In genomic region chr10:80435764-80436163, GRCm38 (mm10) we compare ENCODE assay signal across 10 mouse cellular contexts. TPM values are rescaled to one million over a fixed set of nuclear protein-coding genes. Genes with fewer than 3 reads are reported as not detected.
A peak's percentile ranks its signal among the peaks of the same experiment; 100 is the strongest.
DNase-seq lines count a peak whose midpoint lies in the region; ATAC-seq and TF ChIP-seq lines count a peak whose summit lies in the region.
"Had no signal": no experiment of that assay in that cellular context is flagged by ENCODE, and none has a peak within 500 bp of the region (broad histone marks: within the 10 kb centered on the region; RNA-seq: fewer than 3 reads in every experiment).

No protein-coding gene starts in this region.

- H3K9ac ChIP-seq in hindbrain, embryonic 13.5 days = 0 out of 2 replicates have a peak overlapping the region, but pooled peaks have one; percentile 5
- H3K9ac ChIP-seq in hindbrain, postnatal 0 days (replicated peaks; ENCODE audit: low read length) = no peak overlapping the region
- 0 out of 2 replicates have a peak overlapping the region, but pooled peaks have one; percentile 7 for H3K9ac ChIP-seq in limb, embryonic 15.5 days
- H3K9ac ChIP-seq: neural tube, embryonic 13.5 days had no signal

- H3K9me3 ChIP-seq in hindbrain, embryonic 13.5 days = no peaks in the 10 kb centered on the region
- H3K9me3 ChIP-seq in hindbrain, postnatal 0 days (ENCODE audit: low read length) = no peaks in the 10 kb centered on the region
- no peaks in the 10 kb centered on the region for H3K9me3 ChIP-seq in limb, embryonic 15.5 days
- H3K9me3 ChIP-seq: neural tube, embryonic 13.5 days had no signal

- no peak overlapping the region for H3K27ac ChIP-seq in hindbrain, embryonic 13.5 days
- H3K27ac ChIP-seq in hindbrain, postnatal 0 days = no peak overlapping the region
- peak overlapping the region; percentile 60 for H3K27ac ChIP-seq in limb, embryonic 15.5 days
- H3K27ac ChIP-seq: neural tube, embryonic 13.5 days had no signal

- ATAC-seq in hindbrain, embryonic 13.5 days (ENCODE audit: low FRiP score) = no peak
- no peak for ATAC-seq in hindbrain, postnatal 0 days
- ATAC-seq in limb, embryonic 15.5 days (ENCODE audit: insufficient number of reproducible peaks, low FRiP score, low TSS enrichment, low read depth) = no peak

- no peak for TF ChIP-seq CTCF in hindbrain, postnatal 0 days (IDR thresholded peaks at IDR 0.05; ENCODE audit: low read depth)

- H3K4me2 ChIP-seq in hindbrain, embryonic 13.5 days = no peak overlapping the region
- H3K4me2 ChIP-seq in hindbrain, postnatal 0 days (ENCODE audit: low read depth, low read length) = no peak overlapping the region
- H3K4me2 ChIP-seq in limb, embryonic 15.5 days = no peak overlapping the region
- H3K4me2 ChIP-seq: neural tube, embryonic 13.5 days had no signal

- 46% methylated on average over 7 of the region's 7 CpGs for WGBS in hindbrain, embryonic 13.5 days
- WGBS in hindbrain, postnatal 0 days = 43% methylated on average over 7 of the region's 7 CpGs
- WGBS in limb, embryonic 15.5 days = 47% methylated on average over 7 of the region's 7 CpGs

- H3K4me1 ChIP-seq in hindbrain, embryonic 13.5 days (replicated peaks) = peaks cover 25% of the 10 kb centered on the region
- H3K4me1 ChIP-seq in hindbrain, postnatal 0 days (ENCODE audit: insufficient read depth, low read length) = peaks cover 11% of the 10 kb centered on the region; the same call in 1 of the 2 replicates
- peaks cover 32% of the 10 kb centered on the region for H3K4me1 ChIP-seq in limb, embryonic 15.5 days

- H3K27me3 ChIP-seq in hindbrain, embryonic 13.5 days = peaks cover 10% of the 10 kb centered on the region
- no peaks in the 10 kb centered on the region for H3K27me3 ChIP-seq in hindbrain, postnatal 0 days (ENCODE audit: insufficient read depth, low read length)
- H3K27me3 ChIP-seq in limb, embryonic 15.5 days = peaks cover 7% of the 10 kb centered on the region
- H3K27me3 ChIP-seq: neural tube, embryonic 13.5 days had no signal

- no peak for DNase-seq in hindbrain, postnatal 0 days (ENCODE audit: low spot score)
- DNase-seq in A20 (ENCODE audit: low read depth, low spot score) (peak; percentile 62), adipocyte (ENCODE audit: low spot score) (peak; percentile 31)
- no peak for DNase-seq in right cerebral cortex, postnatal 25 days
- no peak for DNase-seq in gastrocnemius, postnatal 14 days
- no peak for DNase-seq in heart, adult 18-20 months

- 0 out of 2 replicates have a peak, but pooled peaks cover 2% of the 10 kb centered on the region for H3K36me3 ChIP-seq in hindbrain, embryonic 13.5 days
- H3K36me3 ChIP-seq in hindbrain, postnatal 0 days (ENCODE audit: insufficient read depth, low read length) = no peaks in the 10 kb centered on the region
- H3K36me3 ChIP-seq in limb, embryonic 15.5 days = 0 out of 2 replicates have a peak, but pooled peaks cover 6% of the 10 kb centered on the region
- H3K36me3 ChIP-seq: neural tube, embryonic 13.5 days had no signal

- intact Hi-C loops in gastrocnemius, postnatal 14 days (cut with DNase I; ENCODE audit: low total_unique reads) = no loop called here

- no peak overlapping the region for H3K4me3 ChIP-seq in hindbrain, embryonic 13.5 days
- H3K4me3 ChIP-seq in hindbrain, postnatal 0 days (ENCODE audit: low read length) = no peak overlapping the region
- H3K4me3 ChIP-seq in limb, embryonic 15.5 days = no peak overlapping the region
- H3K4me3 ChIP-seq: neural tube, embryonic 13.5 days had no signal

RNA-seq across cellular contexts. Expression of gene Tcf3, which starts 2.3 kb away (rescaled TPM):
- polyA plus RNA-seq in hindbrain, embryonic 13.5 days (2015; fragmentation: Nextera tagmentation; extraction: Ambion mirVana) = 60.9 and 62.5 TPM in 2 replicates
- 132 TPM in 2 replicates for total RNA-seq in hindbrain, postnatal 0 days (2014; rRNA removed)
- 36.2 and 36.4 TPM in 2 replicates for polyA plus RNA-seq in hindbrain, postnatal 0 days (2015; fragmentation: Nextera tagmentation; extraction: Ambion mirVana)
- polyA plus RNA-seq in limb, embryonic 15.5 days (2015; fragmentation: Nextera tagmentation; extraction: Ambion mirVana) = 94.8 and 110 TPM in 2 replicates
- 10 to 100 TPM; 18.1 to 24.6 TPM for total RNA-seq in gastrocnemius, postnatal 14 days (2021)
- total RNA-seq in heart, adult 18-20 months (2021) = 10 to 100 TPM; 15.6 to 17.3 TPM

RNA-seq across cellular contexts. Expression of gene Uqcr11, which starts 29.1 kb away (rescaled TPM):
- polyA plus RNA-seq in hindbrain, embryonic 13.5 days (2015; fragmentation: Nextera tagmentation; extraction: Ambion mirVana) = 575 and 577 TPM in 2 replicates
- 369 and 391 TPM in 2 replicates for total RNA-seq in hindbrain, postnatal 0 days (2014; rRNA removed)
- 897 and 981 TPM in 2 replicates for polyA plus RNA-seq in hindbrain, postnatal 0 days (2015; fragmentation: Nextera tagmentation; extraction: Ambion mirVana)
- 562 and 570 TPM in 2 replicates for polyA plus RNA-seq in limb, embryonic 15.5 days (2015; fragmentation: Nextera tagmentation; extraction: Ambion mirVana)
- 100 to 1,000 TPM; 793 to 884 TPM for total RNA-seq in gastrocnemius, postnatal 14 days (2021)
- 1,000 to 10,000 TPM; 1,809 to 1,881 TPM for total RNA-seq in heart, adult 18-20 months (2021)

RNA-seq across cellular contexts. Expression of gene Mbd3, which starts 36.4 kb away (rescaled TPM):
- polyA plus RNA-seq in hindbrain, embryonic 13.5 days (2015; fragmentation: Nextera tagmentation; extraction: Ambion mirVana) = 230 TPM in 2 replicates
- total RNA-seq in hindbrain, postnatal 0 days (2014; rRNA removed) = 48.2 and 50.4 TPM in 2 replicates
- 166 and 175 TPM in 2 replicates for polyA plus RNA-seq in hindbrain, postnatal 0 days (2015; fragmentation: Nextera tagmentation; extraction: Ambion mirVana)
- 218 and 219 TPM in 2 replicates for polyA plus RNA-seq in limb, embryonic 15.5 days (2015; fragmentation: Nextera tagmentation; extraction: Ambion mirVana)
- total RNA-seq in gastrocnemius, postnatal 14 days (2021) = 100 to 1,000 TPM in 1 of 2 experiments, 10 to 100 TPM in 1; 81.0 to 102 TPM
- 10 to 100 TPM; 93.3 to 97.7 TPM for total RNA-seq in heart, adult 18-20 months (2021)

RNA-seq across cellular contexts. Expression of gene Mex3d, which starts 48.3 kb away (rescaled TPM):
- polyA plus RNA-seq in hindbrain, embryonic 13.5 days (2015; fragmentation: Nextera tagmentation; extraction: Ambion mirVana) = 14.8 and 16.5 TPM in 2 replicates
- total RNA-seq in hindbrain, postnatal 0 days (2014; rRNA removed) = 129 and 145 TPM in 2 replicates
- polyA plus RNA-seq in hindbrain, postnatal 0 days (2015; fragmentation: Nextera tagmentation; extraction: Ambion mirVana) = 11.6 and 14.2 TPM in 2 replicates
- 6.1 and 6.8 TPM in 2 replicates for polyA plus RNA-seq in limb, embryonic 15.5 days (2015; fragmentation: Nextera tagmentation; extraction: Ambion mirVana)
- 1 to 10 TPM; 5.2 to 6.0 TPM for total RNA-seq in gastrocnemius, postnatal 14 days (2021)
- 1 to 10 TPM; 6.4 to 7.8 TPM for total RNA-seq in heart, adult 18-20 months (2021)

RNA-seq across cellular contexts. Expression of gene Onecut3, which starts 58.9 kb away (rescaled TPM):
- 2.1 and 2.5 TPM in 2 replicates for polyA plus RNA-seq in hindbrain, embryonic 13.5 days (2015; fragmentation: Nextera tagmentation; extraction: Ambion mirVana)
- total RNA-seq in hindbrain, postnatal 0 days (2014; rRNA removed) = 2.5 and 5.0 TPM in 2 replicates
- 0.57 and 0.74 TPM in 2 replicates for polyA plus RNA-seq in hindbrain, postnatal 0 days (2015; fragmentation: Nextera tagmentation; extraction: Ambion mirVana)
- polyA plus RNA-seq in limb, embryonic 15.5 days (2015; fragmentation: Nextera tagmentation; extraction: Ambion mirVana) = not detected in 2 replicates
- total RNA-seq in gastrocnemius, postnatal 14 days (2021) = not detected
- under 1 TPM in 1 of 2 experiments, not detected in 1; 0.05 TPM for total RNA-seq in heart, adult 18-20 months (2021)
- polyA plus RNA-seq: heart, embryonic 16.5 days had no signal

Comparison
In these comparisons a context has a peak if more than half of its experiments do, and no peak if none do; other contexts are left out.
1. DNase-seq: peak in A20 (single experiment) and adipocyte (single experiment); none in hindbrain, postnatal 0 days (single experiment), right cerebral cortex, postnatal 25 days (single experiment), gastrocnemius, postnatal 14 days (single experiment) and heart, adult 18-20 months (0 of 2).